Comparison of ENCODE assay signal across 7 mouse cellular contexts in genomic region chr9:117251521-117252368, GRCm38 (mm10).
DNase-seq lines count a peak whose midpoint lies in the region; ATAC-seq and TF ChIP-seq lines count a peak whose summit lies in the region.

No protein-coding gene starts in this region.

- no peak overlapping the region; the same call in 1 of the 2 replicates for H3K27ac ChIP-seq in cortical plate, adult 2 months (ENCODE audit: insufficient read depth, low read length)
- H3K27ac ChIP-seq in heart, embryonic 14.5 days (replicated peaks in 1 of 2; ENCODE audit: control insufficient read depth in 1 of 2, insufficient read depth in 1 of 2, low read depth in 2 of 2, low read length in 2 of 2): peak overlapping the region; percentile 59 to 85

- DNase-seq in urinary bladder, adult 18-20 months (ENCODE audit: low spot score in 2 of 2): peak; percentile 25 to 53
- DNase-seq in urinary bladder, postnatal 4 days (ENCODE audit: low spot score in 2 of 2): no peak
- DNase-seq in kidney, postnatal 25 days: peak; percentile 49 to 58
- peak; percentile 33 for DNase-seq in yolk sac, embryonic 10.5 days (ENCODE audit: low spot score)

- no peak for TF ChIP-seq POLR2A in cortical plate, adult 2 months (IDR thresholded peaks at IDR 0.05; ENCODE audit: extremely low read depth, insufficient read depth, low read length)

- no peaks in the 10 kb centered on the region for H3K36me3 ChIP-seq in heart, embryonic 14.5 days (ENCODE audit: control insufficient read depth, insufficient read depth, low read length)

- peak overlapping the region; percentile 75 for H3K4me2 ChIP-seq in heart, embryonic 14.5 days (ENCODE audit: low read length)

- TF ChIP-seq CTCF in cortical plate, adult 2 months (IDR thresholded peaks at IDR 0.05; ENCODE audit: extremely low read depth, insufficient read depth, low read length): no peak

- WGBS in heart, embryonic 14.5 days: under 1% methylated on average over 29 of the region's 29 CpGs

- H3K9ac ChIP-seq in heart, embryonic 14.5 days (ENCODE audit: low read length): peak overlapping the region; percentile 82

- 0 out of 2 replicates have a peak, but pooled peaks have one; percentile 3 for ATAC-seq in heart, embryonic 14.5 days (ENCODE audit: insufficient number of reproducible peaks, insufficient read depth, low FRiP score, low read depth)
- ATAC-seq in megakaryocyte progenitor cell, adult 5-6 weeks (replicated peaks; ENCODE audit: poor library complexity): peak; percentile 27; the same call in 1 of the 2 replicates

- no peaks in the 10 kb centered on the region for H3K4me1 ChIP-seq in cortical plate, adult 2 months (ENCODE audit: control insufficient read depth, insufficient read depth, low read length)
- peaks cover 10 to 28% of the 10 kb centered on the region in 2 experiments for H3K4me1 ChIP-seq in heart, embryonic 14.5 days (ENCODE audit: control insufficient read depth in 2 of 2, insufficient read depth in 2 of 2, low read length in 2 of 2)

- H3K27me3 ChIP-seq in heart, embryonic 14.5 days (ENCODE audit: control insufficient read depth, insufficient read depth, low read length): no peaks in the 10 kb centered on the region

- peak overlapping the region; percentile 66 for H3K4me3 ChIP-seq in cortical plate, adult 2 months (ENCODE audit: insufficient read depth, low read length)
- peak overlapping the region; percentile 52 to 63 for H3K4me3 ChIP-seq in heart, embryonic 14.5 days (ENCODE audit: control insufficient read depth in 1 of 2, insufficient read depth in 1 of 2, low read depth in 1 of 2, low read length in 2 of 2)

- no peaks in the 10 kb centered on the region for H3K9me3 ChIP-seq in heart, embryonic 14.5 days (ENCODE audit: control insufficient read depth, low read length)

Comparison
In these comparisons a context has a peak if more than half of its experiments do, and no peak if none do; other contexts are left out.
1. DNase-seq: peak in urinary bladder, adult 18-20 months (2 of 2), kidney, postnatal 25 days (2 of 2) and yolk sac, embryonic 10.5 days (single experiment); none in urinary bladder, postnatal 4 days (0 of 2).